Mouse (Mus musculus): ENCODE measurements around the gene Tmem174.
A peak's percentile ranks its signal among the peaks of the same experiment; 100 is the strongest.

The Tmem174 gene

DNA sequence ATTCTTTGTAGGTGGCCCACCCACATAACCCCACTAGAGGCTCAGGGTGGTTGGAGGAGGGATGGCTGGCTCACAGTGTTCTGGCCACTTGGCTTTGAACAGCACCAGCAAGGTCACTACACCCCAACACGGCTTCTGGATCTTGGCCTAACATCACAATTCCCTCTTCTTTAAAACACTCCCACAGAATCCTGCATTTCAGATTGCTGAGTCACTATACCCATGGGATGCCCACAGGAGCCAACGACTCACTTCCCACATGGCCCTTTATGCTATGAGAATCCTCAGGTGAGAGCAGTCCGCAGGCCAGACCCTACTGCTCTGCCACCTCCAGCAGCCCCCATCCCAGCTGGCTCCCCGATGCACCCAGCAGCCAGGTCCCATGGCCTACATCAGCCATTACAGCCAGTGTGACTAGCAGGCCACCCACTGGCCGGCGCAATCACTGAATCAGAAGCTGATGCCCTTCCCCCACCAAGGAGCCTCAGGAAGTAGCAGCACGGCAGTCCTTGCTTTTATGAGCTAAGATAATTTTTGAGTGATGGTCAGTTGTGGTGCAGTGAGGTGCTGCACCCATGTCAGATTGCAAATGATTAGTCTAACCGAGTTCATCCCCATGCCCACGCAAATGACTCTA, 4.8 kb downstream of the Tmem174 start:
- DNase-seq = no peak

DNA sequence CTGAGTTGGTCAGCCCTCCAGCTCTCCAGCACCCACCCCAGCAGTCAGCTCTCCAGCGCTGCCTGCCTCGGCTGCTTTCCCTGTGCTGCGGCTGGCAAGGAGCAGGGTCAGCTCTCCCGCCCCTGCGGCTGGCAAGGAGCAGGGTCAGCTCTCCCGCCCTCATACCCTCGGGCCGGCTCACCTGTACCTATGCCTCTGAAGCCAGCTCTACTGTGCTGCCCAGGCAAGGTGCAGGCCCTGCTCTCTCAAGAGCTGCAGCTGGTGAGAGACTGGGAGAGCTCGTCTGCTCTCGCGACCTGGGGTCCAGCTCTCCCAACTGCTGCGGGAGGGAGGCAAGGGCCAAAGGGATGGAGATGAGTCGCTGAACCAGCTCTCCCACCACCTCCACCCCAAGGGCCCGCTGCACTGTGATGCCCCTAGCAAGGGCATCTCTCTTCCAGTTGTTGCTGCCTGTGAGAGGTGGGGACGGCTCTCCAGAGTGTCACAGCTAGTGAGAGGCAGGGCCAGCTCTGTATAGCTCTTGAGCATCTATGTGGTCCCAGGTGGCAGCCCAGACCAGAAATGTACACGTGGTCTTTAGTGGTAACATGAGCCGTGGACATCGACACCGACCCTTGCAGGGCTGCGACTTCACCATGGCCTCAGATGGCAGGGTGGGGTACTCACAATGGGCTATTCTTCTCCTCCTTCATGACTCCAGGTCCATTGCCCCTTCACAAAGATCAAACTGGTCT, 5.9 kb downstream of the Tmem174 start:
- no peak for DNase-seq

DNA sequence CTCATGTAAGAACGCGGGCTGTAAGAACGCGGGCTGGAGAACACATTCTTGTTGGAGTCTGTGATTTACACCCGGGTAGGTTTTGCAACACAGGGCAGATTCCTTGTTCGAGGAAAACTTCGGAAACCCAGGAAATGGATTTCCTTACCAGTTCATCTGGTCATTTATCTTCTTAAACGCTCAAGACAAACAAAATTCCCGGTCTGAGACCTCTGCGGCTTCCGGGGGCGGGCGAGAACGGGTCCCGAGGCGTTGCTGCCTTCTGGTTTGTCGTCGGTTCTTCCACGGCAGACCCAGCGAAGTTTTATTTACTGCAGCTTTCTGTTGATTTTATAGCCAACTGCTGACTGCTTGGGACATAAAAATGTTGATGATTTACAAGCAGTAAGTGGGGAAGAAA, 10.5 kb downstream of the Tmem174 start:
- DNase-seq = no peak

DNA sequence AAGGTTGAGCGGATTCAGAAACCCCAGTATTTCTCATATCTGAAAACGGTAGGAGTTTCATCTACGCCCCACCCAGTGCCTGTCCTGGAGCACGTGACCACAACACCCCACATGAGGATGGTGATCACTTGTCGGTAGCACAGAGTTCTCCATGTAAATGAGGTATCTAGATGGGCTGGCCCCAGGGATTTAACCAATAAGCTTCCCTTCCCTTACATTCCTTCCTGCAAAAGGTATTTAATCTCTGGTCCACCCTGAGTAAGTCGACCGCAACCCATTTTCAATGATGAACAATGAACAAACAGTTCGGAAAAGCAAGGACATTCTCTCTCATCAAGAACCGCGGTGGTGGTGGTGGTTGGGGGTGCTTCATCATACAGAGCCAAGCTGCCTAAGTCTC, 12.7 kb downstream of the Tmem174 start:
- DNase-seq = no peak

DNA sequence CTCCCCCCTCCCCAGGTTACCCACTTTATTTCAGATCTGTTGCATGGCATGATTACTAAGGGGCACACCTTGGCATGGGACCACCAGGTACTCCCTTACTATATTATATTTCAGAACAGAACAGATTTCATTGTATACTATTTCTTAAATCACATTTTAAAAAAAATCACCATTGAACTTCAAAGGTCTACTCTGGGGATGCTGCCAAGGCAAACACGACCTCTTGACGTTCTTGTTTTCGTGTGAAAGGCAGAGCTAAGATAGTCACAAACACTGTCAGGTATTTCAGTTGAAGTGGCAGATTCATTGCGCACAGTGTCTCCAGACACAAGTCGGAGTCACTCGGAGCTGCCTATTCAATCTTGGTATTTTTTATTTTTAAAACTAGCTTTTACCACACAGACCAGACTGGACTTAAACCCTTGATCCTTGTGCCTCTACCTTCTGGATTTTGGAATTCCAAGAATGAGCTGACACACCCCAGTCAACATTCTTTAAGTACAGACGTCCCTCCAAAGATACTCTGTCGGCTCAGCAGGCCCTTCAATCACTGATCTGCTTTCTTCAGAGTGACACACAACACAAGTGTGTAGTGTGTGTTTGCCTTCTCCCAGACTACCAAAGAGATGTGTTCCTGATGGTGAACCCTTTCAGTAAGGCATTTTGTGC, 14.2 kb downstream of the Tmem174 start:
- no peak for DNase-seq

DNA sequence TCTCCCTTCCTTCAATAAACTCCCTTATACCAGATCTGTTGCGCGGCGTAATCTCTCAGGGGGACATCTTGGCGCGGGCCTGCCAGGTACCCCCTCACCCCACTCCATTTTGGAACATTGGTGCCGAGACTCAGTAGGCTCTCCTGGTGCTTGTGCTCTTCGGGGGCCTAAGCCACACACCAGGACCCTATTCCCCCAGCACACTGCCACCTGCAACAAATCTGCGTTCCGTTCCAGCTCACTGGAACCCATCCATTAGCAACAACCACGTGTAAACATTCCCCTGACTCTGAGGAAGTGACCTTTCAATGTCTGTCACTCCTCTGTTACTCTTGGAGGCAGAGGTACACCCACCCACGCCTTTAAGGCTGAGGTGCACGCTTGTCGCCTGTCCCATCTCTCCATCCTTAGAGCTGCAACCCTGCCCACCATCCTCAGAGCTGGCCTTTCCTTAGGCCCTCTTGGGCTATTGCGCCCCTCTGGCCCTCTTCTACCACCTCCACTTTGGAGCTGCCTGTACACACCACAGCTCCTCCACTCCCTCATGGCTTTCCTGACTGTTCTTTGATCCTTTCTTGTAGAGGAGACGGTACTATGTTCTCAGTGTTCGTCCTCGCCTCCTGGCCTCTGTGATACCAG, 19.7 kb downstream of the Tmem174 start:
- no peak for DNase-seq

DNA sequence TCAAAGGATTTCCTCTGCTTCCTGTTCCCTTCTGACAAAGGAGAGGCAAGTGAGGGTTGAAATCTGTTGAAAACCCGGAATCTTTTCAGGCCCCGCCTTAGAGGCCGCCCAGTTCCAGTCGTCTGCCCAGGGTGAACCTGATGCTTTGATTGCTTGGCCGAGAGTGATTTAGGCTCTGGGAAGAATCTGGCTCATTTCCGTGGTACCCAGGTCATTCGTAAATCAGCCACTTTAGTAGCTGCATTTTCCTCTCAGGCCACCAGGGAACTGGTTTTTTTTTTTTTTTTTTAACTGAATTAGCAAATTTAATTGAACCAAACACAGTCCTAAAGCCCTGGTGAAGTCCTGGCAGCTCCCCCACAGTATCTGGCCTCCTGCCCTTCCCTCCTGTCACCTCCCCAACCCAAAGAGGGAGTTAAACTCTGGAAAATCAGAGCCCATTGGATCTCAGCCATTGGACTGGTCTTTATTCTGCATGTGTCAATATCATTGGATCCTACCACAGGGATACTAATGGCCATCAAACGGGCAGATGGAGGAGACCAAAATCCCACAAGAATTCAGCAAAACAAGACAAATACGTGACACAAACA, 29.2 kb downstream of the Tmem174 start:
- no peak for DNase-seq

DNA sequence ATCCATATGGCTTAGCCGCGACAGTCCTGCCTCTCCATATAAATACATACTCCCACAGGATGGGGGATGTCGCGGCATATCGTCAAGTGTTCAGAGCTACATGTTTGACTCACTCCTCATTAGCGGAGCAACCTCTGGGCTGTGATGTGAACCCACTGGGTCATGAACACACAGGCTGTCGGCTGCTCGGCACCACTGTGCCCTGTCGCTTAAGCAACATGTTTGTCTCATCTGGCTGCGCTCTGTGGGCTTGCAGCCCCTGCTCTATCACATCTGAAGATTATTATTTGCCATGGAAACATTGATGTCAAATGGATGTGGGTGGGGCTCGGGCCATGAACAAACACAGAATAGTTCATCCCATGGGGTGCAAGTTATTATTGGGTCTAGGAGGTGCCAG, 33.4 kb downstream of the Tmem174 start:
- no peak for DNase-seq

DNA sequence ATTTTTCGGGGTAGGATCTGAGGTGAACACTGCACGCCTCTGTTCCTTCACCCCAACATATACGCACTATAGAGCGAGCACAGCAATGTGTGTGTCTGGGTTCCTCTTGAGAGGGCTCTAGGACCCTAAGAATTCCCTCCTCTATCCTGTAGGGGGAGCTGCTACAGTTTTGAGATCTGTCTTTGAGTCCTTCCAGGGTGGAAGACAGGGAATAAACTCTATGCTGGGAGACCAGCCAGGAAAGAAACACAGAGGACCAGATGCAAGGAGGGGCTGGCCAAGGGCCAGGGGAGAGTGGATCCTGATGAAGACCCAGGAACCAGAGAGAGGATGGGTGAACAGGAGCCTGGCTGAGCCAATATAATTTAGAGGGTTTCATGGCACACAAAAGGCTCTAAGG, 40.5 kb downstream of the Tmem174 start:
- no peak for DNase-seq

DNA sequence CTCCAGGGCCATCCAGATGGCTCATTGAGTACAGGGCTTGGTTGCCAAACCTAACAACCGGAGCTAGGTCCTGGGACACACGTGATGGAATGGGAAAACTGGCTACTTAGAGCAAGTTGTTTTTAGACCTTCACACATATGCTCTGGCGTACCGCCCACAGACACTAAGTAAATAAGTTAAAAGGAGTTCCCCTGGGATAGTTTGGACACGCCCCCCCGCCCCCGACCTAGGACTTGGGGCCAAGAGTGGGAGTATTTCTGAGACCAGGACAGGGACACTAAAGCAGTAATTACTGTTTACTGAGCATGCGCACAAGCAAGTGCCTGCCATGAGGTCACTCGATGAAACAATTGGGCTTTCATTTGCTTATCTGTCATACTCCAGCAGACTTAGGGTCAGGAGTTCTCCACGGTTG, 42.5 kb downstream of the Tmem174 start:
- no peak for DNase-seq

DNA sequence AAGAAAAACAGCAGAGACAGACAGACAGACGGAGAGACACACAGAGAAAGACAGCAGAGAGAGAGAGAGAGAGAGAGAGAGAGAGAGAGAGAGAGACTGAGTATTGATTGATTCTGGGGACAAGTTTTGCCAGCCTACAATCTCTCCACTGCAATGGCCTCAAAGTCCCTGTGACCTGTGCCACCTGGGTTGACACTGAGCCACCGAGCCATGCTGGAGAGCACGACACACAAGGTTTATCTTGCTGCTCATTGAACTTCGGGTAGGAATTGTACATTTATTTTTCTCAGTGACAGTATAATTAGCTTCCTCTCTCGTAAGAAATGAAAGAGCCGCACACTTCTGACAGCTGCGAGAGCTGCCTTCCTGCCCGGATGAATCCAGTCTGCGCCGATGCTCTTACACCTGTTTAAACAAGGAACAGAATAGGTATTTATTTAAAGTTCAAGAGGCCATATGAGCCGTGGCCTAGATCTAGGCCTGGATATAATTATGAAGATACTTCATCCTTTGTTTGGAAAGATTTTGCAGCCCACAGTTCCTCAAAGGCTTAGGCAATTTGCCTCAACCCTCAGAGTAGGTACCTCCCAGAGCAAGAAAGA, 43.2 kb downstream of the Tmem174 start:
- DNase-seq = no peak

DNA sequence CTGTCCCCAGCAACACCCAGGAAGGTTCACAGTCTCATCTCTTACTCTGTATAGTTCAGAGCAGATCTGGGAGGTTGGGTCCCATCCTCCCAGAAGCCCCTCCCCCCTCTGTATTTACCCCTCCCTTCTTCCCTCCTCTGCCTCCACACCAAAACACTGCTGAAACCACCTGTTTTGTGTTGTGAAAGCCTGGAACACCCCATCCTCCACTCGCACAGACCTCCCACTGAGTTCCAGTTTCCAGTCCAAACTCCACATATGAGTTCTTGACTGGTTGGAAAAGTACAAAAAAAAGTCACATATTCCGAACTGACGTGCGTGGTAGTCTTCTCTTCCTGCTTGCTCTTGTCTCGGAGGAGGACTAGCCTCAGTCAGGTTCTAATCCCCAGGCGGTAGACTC, 45.8 kb downstream of the Tmem174 start:
- DNase-seq = no peak

DNA sequence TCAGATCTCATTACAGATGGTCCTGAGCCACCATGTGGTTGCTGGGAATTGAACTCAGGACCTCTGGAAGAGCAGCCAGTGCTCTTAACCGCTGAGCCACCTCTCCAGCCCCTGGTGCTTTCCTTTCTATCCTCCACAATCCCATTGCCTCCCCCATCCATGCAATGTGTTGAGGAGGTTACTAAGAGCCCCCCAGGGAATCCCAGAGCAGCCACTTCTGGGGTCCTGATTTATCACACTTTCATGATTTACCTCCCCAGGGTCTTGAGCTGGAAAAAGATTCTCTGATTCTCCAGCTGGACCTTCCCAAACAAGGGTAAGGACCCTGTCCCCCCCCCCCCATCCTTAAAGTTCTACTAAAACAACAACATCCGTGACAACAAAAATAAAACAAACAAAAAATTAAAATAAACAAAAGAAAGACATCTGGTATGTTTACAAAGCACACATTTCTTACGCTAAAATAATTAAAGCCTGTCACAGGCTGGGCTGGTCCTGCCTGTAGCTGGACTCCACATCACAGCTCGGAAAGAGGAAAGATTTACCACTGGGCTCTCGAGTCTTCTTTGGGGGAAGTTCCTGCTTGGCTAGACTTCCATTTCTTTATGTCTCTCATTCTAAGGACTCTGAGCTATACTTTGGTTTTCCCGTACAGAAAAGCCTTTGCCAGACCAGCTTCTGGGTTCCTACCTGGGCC, 46.4 kb downstream of the Tmem174 start:
- DNase-seq = no peak

DNA sequence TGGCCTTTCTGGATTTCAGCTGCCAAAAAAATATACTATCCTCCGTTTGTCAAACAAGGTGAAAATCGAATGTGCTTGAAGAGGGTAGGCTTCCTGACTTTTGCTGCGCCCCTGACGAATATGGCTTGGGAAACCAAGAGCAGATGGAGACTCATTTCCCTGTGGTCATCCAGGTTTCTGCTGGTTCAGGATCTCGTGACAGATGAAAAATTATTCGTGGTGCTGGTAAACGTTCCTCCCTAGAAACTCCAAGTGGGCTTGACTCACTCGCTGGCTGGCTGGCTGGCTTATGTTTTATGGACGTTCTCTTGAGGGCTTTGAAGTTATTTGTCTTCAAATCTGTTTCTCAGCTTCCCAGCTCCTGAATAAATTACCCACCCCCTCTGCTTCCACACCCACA, 47.6 kb downstream of the Tmem174 start:
- DNase-seq = no peak

DNA sequence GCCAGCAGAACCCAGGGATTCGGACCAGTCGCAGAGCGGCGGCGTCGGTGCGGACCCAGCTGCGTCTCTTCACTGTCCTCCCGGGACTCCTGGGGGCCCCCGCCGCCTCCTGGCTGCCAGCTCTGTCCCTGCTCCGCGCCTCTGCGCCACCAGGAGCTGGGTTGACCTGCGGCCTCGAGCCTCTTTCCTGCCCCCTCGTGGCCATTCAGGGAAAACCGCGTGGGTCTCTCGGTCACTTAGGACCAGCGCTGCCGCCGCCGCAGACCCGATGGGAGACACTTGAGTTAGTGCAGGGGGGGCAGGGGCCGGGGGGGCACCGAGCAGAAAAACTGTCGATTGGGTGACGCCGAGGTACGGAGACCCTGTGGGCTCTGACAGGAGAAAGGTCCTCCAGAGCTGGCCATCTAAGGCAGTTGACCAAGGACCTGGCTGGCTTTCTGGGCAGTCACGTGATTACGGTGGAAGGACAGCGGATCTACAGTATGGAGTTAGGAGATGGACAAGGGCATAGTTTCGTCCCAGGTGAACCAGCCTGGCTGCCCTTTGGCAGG, 48.2 kb downstream of the Tmem174 start:
- peak; percentile 73 for DNase-seq

DNA sequence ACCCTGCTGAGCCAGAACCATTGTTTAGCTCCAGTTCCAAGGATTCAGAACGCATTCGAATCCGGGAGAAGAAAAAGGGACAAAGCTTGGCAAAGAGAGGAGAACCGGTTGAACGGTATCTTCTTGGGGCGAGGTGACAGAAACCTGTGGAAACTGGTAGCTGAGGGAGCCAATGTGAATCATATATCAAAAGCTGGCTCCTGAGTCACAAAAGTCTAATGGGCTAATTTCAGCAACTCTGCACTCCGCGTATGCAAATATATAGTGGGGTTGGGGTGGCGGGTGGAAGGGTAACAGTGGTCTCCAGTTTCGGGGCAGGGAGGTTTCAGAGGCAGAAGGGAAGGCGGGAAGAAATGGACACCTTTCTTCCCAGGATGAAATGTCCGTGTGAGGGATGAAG, 48.7 kb downstream of the Tmem174 start:
- DNase-seq = no peak

DNA sequence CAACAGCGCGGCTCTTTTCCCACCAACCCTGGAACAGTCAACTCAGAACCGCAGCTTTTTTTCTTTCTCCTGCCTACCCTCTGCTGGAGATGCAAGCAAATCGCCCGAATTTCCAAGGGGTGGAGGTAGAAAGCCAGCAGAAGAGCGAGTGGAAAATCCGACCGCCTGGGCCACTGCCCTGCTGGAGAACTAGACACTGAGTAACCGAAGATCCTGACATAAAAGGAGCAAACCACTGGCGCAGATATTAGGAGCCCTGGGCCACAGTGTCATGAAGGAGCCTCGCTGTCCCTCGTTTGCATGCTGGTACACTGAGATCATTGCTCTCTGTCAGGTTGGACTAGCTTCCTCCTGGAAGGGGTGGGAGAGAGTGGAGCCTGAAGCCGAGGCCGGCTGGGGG, 49.6 kb downstream of the Tmem174 start:
- DNase-seq = no peak

DNA sequence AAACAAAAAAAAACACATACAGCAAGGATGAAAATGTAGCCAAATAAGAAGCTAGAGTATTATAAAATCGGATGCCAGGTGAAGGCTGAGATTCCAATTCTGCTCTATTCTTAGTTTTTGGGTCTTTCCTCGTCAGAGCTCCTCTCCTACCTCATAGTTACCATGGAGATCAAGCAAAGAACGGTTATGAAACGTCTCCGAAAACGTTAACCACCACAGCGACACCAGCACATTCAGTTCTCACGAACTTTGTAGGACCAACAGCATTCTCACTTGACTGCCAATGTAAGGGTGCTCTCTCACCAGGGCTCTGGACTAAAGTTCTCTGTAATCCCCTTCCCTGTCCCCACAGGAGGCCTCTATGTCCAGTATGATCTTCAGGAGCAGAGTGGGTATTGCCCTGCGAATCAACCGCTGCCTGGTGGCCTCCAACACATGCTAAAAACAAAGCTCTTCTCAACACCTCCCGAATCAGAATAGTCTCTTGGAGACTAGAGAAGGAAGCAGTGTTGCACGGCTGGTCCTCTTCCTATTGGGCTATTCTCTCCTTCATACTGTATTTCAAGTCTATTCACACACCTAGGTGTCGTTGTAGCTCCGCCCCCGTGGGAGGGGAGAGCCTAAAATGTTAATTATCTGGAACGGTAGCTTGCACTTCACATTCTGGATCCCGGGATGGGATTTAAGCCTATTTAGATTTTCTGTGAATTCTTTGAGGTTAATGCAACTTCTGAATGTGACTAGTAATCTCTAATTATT, 50.2 kb downstream of the Tmem174 start:
- DNase-seq = no peak

Data from right cerebral cortex, postnatal 4 days (tissue).